Mouse (Mus musculus) granulocyte monocyte progenitor cell, adult 5-6 weeks (primary cell): ENCODE measurements around the gene Gm45902. TPM values are rescaled to one million over a fixed set of nuclear protein-coding genes. Genes with fewer than 3 reads are reported as not detected.

Experiments
- ATAC-seq: replicated peaks from 2 replicates; pipeline ENCODE4 v1.8.0; 2016; ENCODE audit warnings: mild to moderate bottlenecking, moderate TSS enrichment, inconsistent platforms; ENCODE audit not compliant: poor library complexity, severe bottlenecking
- total RNA-seq, 2 experiments: library from RNA; stranded (forward) in 1 of 2; stranded (reverse) in 1 of 2; fragments of 200-712, 200-1000 nt in 1 of 2; fragments of >200 nt in 1 of 2; fragmentation: Nextera tagmentation in 1 of 2; gene quantifications; 2 replicates each; pipeline ENCODE4 v1.2.3; 2014 to 2017

Gene Gm45902
- total RNA-seq (2014; fragmentation: Nextera tagmentation) (5.8 and 6.2 TPM in 2 replicates), total RNA-seq (2017) (12.4 and 13.0 TPM in 2 replicates)

DNA sequence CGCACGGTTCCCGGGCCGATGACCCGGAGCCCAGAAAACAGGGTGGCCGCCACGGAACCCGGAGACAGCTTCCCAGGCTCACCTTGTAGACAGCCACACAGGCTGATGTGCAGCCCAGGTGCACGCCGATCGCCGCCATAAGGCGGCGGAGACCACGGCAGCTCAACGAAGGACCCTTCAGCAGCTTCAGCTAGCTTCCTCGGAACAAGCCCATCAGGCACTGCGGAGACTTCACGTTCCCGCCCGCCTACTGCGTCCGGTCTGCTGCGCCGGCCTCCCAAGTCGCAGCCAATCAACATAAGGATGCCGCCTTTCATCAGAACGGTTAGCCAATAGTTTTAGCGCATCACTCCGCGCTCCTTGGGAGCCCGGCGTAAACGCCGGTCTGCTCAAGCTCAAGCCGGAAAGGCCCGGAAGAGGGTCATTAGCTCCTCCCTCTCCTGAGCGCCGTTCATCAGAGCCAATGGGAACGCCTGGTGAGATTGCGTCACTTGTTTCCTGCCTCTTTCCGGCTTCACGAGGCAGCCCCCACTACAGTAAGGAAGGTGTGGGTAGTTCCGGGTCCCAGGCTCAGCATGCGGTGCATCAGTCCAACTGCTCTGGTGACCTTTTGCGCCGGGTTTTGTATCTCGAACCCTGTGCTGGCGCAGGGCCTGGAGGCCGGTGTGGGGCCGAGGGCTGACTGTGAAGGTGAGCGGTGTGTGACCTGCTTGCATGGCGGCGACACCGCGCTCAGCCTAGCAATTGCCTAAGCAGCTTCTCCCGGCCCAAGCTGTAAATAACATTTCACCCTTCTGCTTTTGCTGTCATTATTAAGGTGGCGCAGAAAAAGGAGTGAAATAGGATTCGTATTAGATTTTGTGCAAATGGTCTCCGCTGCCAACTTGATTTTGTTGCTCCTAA, at the start of gene Gm45902, which contains the start of the genes Hspa14 and Cdnf:
TSS of gene Gm45902 (minus strand) at position 239 of the 903 bp plus-strand sequence.
TSS of gene Hspa14 (minus strand) at position 263 of the 903 bp plus-strand sequence.
TSS of gene Cdnf (plus strand) at position 479 of the 903 bp plus-strand sequence.
- peak; percentile 91 for ATAC-seq

DNA sequence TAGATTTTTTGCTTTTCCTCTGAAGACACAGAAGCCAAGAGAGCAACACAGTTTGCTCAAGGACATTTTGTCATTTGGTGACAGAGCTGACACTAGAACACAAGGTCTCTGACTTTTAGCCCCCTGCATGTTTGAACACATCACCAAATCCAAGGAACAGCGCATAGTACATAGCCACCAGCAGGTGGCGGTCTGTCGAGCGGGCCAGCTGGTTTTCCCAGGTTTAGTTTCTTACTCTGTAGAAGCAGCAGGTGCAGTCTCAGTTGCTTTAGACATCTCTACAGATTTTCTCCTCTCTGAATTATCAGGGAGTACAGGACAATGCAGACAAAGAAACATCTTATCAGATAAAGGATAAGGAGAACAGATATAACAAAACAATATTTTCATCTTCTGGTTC, 34.0 kb upstream of the Gm45902 start:
- ATAC-seq = peak; percentile 67

DNA sequence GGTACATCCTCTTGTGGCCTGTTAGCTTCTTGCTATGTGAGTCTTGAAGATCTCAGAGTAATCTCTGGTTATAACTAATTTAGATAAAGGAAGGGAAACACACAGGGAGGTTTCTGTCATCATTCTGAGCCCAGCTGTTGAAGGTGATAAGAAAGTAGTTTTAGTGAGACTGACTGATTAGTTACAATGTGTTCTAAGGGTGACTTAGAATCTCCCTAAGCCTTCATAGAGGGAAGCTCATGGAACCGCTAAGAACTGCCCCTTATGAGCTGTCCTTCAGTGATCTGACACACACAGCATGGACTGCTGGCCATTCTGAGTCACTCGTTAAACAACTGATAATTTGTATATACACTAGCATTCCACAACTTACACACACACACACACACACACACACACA, 33.5 kb upstream of the Gm45902 start:
- ATAC-seq = no peak

DNA sequence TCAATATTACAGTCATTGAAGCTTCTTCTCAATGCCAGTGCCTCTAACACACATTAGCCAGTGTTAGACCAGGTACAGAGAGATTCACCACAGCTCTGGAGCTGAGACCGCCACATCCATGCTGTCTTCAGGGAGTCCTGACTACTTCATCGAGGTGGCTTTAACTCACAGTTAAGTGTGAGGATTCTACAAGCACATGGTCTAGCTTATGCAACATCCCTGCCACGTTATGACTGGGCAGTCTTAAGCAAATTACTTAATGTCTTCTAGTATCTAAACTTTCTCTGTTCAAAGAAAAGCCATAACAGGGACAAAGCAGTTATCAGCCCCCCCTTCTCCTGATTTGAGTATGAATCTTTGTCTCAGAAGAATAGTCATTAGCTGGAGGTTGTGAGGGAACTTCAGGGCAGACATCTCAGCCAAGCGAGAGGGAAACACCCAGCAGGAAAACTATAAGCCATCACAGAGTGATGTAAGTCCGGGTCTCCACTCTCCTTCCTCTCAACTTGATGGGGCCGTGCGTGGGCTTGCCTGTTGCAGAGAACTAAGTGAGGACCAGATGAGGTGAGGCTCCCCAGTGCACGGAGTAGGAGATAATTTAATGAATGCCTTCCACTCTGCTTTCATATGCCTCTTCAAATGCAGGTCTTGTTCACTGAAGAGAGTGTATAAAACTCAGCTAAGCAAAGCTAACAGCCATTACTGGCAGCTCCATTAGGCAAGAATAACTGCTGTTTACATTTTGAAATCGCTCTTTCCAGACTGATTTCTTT, 28.9 kb upstream of the Gm45902 start:
- ATAC-seq = peak; percentile 75

DNA sequence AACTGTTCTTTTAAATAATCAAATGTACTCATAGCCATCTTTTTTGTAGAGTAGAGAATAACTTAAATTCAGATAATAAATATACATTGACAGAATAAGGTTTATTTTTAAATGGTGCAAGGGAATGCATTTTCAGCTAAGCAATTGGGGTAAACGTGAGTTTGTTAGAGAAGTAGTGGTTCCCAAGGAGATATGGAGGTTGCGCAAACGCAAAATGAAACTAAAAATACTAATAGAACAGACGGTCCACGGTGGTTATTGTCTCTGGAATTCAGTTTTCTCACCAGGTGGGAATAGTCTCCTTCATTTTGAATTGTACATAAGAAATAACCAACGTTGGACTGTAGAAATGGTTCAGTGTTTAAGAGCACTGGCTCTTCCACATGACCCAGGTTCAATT, 13.7 kb upstream of the Gm45902 start:
- peak; percentile 79 for ATAC-seq

DNA sequence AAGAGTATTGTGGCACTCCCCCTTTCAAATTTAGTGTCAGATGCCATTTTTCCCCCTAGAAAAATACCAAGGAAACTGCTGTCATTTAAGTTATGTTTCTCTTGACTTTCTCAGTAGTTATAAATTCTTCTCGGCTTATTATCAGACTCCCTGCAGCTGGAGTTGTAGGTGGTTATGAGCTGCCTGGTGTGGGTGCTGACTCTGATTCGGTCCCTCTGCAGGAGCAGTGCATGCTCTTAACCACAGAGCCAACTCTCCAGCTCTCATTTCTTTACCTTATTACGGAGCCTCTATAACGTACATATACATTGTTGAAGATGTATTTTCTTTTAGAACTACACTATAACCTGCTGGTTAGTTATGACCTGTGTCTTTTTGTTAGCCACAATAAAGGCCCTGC, 10.0 kb upstream of the Gm45902 start:
- ATAC-seq = no peak

DNA sequence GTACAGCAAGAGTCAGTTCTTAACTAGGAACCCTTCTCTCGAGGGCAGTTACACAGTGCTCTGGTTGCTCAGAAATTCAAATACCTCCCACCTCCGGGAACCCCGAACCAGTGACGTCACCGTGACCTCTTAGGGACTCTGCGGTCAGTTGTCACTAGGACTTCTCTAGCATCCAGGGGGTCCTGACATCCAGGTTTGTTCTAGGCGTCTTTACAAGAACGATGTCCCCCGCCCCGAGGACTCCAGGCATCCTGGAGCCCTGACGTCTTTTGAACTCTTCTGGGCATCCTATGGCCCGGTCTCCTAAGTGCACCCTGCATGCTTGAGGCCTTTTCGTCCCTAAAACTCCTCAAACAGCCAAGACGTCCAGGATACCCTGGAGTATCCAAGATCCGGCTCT, 514 bp downstream of the Gm45902 start:
- ATAC-seq = peak; percentile 40

DNA sequence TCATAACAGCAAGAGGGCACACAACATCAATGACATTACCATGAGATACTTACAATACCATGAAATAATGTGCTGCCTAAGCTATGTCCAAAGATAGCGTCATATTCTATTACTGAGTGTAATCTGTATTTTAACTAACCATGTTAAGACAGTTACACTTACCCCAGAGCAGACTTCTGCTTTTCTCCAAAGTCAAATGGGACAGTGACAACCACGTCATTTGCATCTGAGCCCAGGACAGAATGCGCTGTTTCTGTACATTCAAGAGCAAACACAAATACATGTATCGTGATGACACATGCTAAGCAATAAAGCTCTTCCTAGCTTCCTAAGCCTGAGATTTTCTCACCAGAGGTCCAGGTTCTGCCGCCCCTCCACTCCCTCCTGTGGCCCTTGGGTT, 11.7 kb downstream of the Gm45902 start:
- ATAC-seq = peak; percentile 60

DNA sequence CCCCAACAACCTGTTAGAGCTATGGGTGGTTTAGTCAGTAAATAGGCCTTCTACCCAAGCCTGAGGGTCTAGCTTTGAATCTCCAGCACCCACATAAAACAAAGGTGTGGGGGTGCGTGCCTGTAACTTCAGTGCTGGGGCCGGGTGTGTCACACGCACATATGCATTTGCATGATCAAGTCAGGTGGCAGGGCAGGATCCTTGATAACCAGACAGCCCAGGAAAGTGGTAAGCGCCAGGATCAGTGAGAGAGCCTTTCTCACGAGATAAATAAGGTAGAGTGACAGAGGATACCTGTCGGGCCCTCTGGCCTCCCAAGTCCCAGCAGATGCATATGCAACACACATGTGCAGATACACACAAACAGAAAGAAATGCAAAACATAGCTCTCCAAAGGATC, 13.0 kb downstream of the Gm45902 start:
- no peak for ATAC-seq

DNA sequence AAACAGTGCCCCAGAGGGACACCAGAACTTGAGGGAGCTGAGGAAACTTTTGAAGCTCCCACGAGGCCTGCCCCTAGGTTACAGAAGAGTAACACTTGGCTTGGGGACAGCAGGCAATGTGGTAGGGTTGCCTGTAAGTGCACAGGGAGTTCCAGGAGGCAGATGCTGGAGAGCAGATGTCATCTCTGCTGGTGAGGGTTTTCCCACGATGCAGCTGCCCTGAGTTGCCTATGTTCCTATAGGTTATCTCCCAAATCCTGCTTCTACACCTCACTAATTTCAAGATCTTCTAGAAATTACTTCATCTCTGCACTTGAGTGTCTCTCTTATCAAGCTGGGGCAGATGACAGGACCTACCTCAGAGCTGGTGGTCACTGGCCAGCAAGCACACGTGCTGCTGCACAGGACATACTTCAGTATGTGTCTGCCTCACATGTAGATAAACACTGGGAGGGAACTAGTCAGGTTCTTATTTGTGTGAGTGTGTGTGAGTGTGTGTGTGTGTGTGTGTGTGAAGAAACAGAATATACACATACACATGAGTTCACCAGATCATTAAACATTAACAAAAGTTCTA, 18.7 kb downstream of the Gm45902 start:
- ATAC-seq = no peak

DNA sequence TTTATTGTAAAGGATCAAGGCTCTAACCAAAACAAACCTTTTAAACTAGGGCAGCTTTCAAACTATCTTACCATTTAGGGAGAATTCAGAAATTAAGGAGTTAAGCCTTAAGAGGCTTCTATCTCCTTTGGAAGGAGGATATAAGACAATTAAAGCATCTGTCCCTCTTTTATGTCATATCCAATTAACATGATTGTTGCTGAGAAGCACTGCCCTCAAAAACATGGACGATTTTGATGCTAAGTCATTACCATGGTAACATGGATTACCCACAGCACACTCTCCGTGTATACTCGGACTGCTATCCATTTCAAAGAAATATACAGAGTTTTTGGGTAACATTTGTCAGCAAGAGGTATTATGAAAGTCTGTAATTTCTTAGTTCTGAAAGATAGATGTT, 22.8 kb downstream of the Gm45902 start:
- no peak for ATAC-seq

DNA sequence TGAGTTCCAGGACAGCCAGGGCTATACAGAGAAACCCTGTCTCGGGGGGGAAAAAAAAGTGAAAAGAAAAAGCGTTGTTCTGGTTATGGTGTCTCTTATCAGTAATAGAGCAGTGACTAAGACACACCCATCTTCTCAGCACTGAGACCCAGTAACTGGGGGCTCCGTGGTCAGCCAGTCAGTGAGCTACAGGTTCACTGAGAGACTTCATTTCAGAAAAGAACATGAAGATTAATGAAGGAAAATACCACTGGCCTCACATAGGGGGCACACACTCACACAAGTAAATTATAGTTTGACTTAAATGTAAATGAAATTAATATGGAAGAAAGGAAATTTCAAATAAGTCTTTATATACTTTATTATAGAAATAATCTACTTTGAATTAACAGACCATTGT, 32.4 kb downstream of the Gm45902 start:
- no peak for ATAC-seq

DNA sequence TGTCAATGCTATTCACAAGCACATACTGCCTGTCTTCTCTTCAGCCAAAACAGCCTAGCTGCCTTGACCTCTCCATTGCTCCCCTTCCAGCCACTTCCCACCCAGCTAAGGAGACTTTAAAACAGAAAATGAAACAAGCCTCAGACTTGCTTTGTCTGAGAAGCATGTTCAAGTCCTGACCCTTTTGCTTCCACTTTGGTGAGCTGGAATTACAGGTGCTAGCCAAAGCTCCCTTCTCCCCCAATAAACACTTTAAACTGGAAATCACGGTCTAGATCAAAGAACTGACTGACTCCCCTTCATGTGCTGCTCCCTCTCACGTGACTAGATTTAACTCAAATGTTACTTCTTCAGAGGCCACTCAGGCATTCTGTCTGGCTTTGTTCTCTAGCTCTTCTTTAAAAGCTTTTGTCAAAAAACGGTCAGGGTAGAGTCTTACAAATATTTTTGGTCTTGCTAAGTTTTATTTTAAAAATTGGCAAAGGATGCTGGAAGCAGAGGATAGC, 36.8 kb downstream of the Gm45902 start:
- ATAC-seq = 0 out of 2 replicates have a peak, but pooled peaks have one; percentile 4

DNA sequence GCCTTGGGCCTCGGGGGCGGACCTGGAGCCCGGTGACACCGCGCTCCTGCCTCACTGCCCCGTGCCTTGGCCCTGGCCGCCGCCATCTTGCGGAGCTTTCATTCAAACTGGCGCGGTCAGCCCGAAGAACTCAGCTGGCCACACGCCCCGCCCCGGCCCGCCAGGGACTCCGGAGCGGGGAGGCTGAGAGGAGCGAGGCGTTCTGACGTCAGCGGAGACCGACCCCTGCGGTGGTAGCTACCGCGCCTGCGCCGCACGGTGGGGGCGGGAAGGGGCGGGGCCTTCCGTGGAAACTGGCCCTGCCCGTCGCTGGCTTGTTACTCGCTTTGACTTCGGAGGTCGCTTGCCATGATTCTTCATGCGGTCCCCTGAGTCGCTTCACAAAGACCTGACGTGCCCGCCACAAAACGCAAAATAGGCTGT, 37.7 kb downstream of the Gm45902 start, which contains the start of gene Suv39h2:
TSS of gene Suv39h2 (minus strand) at position 171 of the 423 bp plus-strand sequence.
- peak; percentile 93 for ATAC-seq

DNA sequence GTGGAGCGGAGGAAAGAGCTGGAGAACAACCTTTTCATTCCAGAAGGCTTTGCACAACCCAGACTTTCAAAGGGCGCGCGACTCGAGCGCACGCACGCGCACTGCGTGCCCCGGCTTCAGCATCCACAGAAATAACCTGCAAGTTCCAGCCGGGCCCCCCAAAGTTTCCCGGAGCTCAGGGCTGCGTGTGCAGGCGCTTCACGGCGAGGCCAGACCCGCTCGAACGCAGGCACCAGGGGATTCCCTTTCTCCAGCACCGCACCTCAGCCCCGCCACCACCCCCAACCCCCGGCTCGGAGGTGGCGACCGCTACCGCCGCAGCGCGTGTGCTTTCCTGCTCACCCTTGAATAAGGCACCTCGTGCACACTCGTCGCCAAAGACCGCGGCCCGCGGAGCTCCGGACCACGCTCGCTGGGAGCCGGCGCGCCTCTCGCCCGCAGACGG, 38.2 kb downstream of the Gm45902 start:
- peak; percentile 30 for ATAC-seq

DNA sequence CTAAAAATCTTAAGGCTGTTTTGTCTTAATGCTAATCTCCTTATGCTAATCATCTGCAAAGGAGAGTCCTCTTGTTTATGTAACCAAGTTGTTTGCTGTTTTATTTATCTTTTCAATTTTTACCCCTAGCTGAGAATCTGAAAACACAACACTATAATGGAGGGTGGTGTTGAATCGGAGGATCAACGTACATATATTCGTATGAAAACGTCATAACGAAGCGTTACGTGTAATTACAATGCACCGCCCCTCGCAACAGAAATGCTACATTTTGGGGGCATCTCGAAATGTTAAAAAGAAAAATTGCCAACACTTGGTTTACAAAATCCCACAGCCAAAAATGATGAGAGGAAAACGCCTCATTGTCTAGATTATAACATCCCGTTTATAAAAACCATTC, 38.7 kb downstream of the Gm45902 start:
- ATAC-seq = peak; percentile 26; the same call in 1 of the 2 replicates

DNA sequence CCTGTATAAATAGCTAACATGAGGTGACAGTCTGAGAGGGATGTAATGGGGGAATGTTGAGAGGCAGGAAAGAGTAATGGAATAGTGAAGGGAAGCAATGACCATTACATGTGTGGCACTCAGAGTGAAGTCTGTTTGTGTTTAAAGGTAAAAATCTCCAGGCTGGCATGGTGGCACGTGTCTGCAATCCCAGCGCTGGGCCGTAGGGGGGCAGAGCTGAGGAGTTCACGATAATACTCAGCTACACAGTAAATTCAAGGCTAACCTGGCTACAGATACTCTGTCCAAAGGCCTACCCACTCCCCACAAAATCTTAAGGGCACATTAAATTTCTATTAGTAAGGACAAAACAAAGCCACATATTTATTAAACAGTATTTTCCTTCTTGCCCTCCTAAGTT, 56.0 kb downstream of the Gm45902 start:
- ATAC-seq = peak; percentile 42
